Mouse (Mus musculus) CD4-positive helper T cell, adult 2 months (primary cell): ENCODE measurements around the gene Frmpd4.

Experiments
- DNase-seq: peaks from one replicate; pipeline ENCODE4 v3.0.0-alpha.2; 2012; ENCODE audit warnings: low read depth, missing footprints, low spot score

Frmpd4 gene

DNA sequence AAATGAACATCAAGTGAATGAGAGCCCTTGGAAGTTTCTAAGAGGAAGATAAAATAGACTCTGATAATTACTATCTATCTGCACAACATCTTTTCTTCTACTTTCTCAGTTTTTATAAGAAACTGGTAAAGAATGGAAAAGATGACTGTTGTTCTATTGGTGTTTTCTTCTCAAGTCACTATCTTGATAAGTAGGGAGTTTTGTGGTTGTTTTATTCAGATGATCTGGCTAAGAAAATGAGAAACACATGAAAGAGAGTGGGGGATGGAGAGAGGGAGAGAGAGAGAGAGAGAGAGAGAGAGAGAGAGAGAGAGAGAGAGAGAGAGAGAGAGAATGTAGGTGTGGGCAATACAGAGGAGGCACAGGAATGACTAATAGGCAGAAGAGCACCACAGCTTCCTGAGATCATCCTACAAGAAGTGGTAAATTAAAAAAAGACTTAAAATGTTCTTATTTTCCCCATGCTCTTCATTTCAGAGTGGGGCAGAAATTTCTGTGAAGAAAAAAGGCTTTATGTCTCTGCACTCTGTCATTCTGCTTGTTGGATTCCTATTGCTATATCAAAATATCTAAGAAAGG is 979.3 kb downstream of the Frmpd4 start:
- peak; percentile 41 for DNase-seq

DNA sequence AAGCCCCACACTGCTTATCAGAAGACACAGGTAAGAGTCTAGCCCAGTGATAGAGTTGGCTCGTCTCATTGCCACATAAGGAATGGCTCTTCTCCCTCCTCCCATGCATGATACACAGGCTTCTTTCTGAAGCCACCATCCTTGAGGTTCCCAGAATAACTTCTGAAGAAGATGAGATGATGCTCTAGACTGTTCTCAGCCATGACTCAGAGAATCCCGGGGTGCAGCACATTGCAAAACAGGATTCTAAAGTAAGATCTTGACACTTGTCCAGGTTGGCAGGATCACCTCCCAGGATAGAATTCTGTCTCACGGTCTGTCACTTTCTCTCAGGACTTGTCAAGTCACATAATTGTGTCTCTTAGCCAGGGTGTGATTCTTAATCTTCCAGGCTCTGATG is 1024.2 kb downstream of the Frmpd4 start:
- no peak for DNase-seq

DNA sequence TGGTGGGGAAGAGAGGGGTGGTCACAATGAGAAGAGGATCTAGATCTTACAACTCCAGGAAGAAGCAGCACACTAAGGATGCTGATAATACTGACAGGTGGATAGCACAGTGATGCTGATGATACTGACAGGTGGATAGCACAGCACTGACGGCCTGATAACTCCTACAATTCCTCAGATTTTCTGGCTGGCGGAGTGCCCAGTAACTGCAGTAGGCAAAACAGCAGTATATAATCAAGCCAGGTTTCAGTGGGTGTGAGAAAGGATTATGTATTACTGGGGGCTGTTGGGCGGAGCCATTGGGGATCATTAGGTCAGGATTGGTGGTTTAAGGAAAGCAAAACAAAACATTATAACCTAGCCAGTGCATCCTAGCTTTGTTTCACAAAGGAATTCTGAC is 1053.9 kb downstream of the Frmpd4 start:
- DNase-seq: no peak

DNA sequence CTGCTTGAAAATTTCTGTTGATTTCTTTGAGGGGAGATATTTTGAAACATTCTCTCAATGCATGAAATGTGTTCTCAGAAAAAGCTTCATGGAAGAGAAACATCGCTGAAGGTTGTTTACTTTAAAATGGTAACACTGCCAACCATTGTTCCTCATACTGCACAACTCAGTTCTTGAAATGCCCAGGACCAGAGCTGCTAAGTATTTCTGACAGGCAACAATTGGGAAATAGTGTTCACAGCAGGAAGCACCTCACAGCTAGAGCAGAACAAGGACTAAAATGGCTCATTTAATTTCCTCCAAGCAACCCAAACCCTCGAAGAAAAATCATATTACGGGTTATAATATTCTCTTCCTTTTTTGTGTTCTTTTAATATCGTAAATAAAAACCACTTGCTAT is 1054.5 kb downstream of the Frmpd4 start:
- no peak for DNase-seq

DNA sequence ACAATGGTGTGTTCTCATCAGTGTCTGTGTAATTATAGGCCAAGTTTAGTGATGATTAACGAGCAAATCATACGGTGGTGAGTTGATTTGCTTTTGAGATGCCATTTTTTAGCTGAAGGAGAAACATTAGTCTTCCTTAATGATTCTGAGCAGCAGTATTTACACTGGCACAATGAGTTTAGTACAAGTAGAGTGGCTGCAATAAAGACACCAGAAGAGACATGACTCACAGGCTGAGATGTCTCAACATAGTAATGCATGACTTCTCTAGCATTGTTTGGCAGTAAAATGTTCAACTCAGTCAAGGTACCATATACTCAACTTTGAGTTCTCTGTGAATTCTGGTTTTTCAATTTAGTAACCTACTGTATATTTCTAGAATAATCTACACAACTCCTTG is 1058.6 kb downstream of the Frmpd4 start:
- no peak for DNase-seq

DNA sequence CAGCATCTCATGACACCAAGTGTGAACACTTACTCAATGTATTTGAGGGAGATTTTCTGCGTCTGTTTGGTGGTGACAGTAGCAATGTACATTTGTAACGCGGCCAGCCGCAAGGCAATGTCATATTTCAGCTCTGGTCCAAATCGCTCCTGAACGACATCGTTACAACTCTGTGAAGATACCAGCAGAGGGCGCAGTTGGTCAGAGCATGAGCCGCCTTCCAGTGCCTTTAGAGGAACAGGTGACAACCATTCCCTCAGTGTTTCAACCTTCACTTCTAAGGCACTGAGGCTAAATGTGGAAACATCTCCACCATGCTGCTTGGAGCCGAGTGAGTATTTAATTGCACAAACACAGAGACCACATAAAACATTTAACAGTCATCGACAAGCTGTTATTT is 1079.3 kb downstream of the Frmpd4 start:
- peak; percentile 46 for DNase-seq

DNA sequence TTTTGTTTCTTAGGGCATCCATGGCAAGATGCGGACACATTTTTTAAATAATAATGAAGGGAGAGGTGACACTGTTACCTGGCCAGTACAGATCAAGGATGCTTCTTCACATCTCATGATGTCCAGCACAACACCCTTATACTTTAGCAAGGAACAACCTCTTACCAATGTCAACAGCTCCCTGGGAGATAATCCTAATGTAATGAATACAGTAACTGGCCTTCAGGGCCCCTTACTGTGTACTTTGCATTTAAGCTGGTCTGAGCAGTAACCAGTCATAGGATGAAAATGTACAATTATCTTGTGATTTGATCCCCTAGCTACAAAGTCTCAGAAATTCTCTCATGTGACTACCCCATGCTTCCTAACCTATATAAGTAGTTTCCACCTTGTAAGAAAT is 1084.8 kb downstream of the Frmpd4 start:
- DNase-seq: no peak

DNA sequence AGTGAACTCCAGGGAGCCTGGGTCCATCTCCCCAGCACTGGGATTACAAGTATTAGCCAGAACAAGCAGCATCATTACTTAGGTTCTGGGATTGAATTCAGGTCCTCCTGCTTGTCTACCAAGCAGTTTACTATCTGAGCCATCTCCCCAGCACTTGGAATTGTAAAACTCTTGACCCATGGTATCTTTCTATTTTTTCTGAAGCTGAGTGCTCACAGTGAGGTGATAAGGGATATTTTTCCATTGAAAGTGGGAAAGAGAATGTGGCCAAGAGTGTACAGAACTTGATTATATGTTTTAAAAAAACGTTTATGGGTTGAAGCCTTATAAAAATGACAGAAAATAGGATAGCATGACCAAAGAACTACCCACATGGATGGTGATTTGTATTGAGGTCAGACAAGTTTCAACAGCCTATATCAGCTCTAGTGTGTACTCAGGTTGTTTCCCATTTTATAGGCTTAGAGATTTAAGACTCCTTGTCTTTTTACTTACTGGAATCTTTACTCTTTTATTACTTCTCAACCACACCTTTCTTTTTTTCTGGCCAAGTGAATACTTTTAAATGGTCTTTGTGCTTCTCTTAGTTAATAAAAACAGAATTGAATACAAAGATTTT is 1085.3 kb downstream of the Frmpd4 start:
- DNase-seq: no peak

DNA sequence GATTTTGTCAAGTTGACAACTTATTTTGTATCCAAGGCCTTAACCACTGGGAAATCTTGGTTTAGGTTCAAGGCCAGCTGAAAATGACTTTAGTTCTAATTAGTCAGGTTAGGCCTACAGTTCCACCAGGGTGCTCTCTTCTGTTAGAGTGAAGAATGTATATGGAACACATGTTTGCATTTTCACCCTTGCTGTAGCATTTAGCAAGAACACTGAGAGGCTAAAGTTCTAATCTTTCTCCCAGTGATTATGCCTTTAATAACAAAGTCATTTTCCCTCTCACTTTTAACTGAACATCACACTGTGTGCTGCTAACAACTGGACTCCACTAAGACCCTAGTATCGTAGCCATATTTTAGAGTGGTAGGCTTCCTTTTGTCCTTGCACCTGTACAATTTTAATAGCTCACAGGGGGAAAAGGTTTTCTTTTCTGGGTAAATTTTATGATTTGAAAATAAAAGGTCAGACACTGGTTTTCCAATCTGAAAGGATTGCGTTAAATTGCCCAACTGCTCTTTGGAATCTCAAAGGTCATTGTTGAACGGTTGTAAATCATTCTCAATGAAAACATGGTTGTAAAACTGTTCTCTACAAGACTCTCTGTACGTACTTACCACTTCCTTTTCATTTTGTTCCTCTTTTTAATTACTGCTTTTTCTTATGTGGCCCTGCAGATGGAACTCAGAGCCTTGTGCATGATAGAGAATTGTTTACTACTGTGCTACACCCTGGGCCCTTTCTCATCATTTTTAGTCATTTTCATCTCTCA is 1093.4 kb downstream of the Frmpd4 start:
- DNase-seq: no peak

DNA sequence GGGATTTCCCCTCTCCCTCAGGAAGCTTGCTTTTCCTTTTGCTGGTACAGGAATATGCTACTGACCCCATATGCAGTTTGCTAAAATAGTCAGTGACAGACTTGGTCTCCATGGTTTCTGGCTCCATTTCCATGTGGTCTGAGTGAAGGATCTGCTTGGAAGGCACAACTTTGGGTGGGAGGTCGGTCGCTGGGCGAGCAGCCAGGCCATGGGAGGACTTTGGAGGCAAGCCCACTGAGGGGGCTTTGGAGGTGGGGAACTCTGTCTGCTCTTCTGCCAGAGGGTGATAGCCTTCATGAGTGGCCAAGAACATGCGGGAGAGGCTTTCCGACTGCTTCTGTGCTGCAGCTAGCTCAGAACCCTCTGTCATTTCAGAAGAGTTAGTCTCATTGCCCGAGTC is 1099.4 kb downstream of the Frmpd4 start:
- no peak for DNase-seq

DNA sequence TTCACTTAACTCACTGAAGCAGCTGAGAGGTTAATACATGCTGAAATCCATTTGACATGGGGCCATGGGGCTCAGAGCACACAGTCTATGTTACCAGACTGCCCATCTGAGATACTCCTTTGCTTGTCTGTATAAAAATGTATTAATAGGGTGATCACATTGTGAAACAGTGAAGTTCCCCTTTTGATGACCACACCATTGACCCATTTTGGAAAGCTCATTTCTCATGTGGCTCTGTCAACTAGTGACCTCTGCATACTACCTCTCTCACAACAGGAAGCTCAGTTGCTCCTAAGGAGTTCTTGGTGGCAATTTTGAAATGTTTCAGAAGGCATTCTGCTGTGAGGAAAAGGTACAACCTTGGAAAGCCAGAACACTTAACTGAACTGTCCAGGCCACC is 1142.1 kb downstream of the Frmpd4 start:
- DNase-seq: no peak

DNA sequence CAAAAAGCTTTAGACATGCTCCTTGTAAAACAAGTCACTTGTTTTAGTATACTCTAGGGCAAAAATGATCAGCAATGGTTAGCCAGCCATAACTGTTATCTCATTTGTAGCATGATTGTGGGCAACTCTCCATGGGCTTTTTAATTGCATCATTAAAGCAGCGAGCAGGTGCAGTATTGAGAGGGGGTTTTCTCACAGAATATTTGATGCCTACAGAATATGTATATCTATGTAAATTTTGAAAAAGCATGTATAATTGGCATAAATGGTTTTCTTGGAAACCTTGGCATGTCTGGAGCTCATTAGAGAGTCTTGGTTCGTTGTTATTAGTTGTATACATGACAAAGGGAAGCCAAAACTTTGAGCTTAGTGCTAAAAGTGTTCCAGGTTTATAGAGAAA is 1143.1 kb downstream of the Frmpd4 start:
- DNase-seq: no peak
